Comparison of ENCODE assay signal across 11 mouse cellular contexts in the genomic region with DNA sequence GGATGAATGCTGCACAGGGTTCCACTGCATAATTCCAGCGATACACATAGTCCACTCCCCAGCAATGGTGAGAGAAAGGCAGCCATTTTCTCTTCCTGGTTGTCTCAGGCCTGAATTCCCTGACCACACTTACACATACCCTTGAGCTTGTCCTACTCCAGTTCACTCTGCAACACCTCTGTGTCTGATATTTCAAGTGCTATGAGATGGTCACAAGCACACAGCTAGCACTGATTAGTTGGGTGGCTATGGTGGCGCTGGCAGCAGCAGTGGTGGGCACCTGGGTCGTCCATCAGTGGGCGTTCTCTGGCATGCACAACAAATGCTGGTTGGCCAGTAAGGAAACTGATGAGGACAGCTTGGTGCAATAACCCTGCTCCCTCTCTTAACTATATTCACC.
"Had no signal": no experiment of that assay in that cellular context is flagged by ENCODE, and none has a peak within 500 bp of the region (broad histone marks: within the 10 kb centered on the region; RNA-seq: fewer than 3 reads in every experiment).

No protein-coding gene starts in this region.

- H3K4me3 ChIP-seq: liver, embryonic 12.5 days; lung, embryonic 15.5 days; midbrain, embryonic 10.5 days; myocyte; neural tube, embryonic 15.5 days had no signal

- H3K27ac ChIP-seq: liver, embryonic 12.5 days; lung, embryonic 15.5 days; midbrain, embryonic 10.5 days; neural tube, embryonic 15.5 days had no signal

- H3K9ac ChIP-seq: liver, embryonic 12.5 days; lung, embryonic 15.5 days; neural tube, embryonic 15.5 days had no signal

- H3K4me2 ChIP-seq: liver, embryonic 12.5 days; lung, embryonic 15.5 days; neural tube, embryonic 15.5 days had no signal

- DNase-seq: kidney, postnatal 36 days; layer of hippocampus, adult 9-11 months; midbrain, embryonic 14.5 days; right cerebral cortex, adult 18-20 months; right cerebral cortex, postnatal 25 days; thymus, postnatal 36 days had no signal

- H3K9me3 ChIP-seq: liver, embryonic 12.5 days; neural tube, embryonic 15.5 days had no signal

- H3K4me1 ChIP-seq: liver, embryonic 12.5 days; midbrain, embryonic 10.5 days; neural tube, embryonic 15.5 days had no signal

- H3K36me3 ChIP-seq: liver, embryonic 12.5 days; neural tube, embryonic 15.5 days had no signal

- ATAC-seq: liver, embryonic 12.5 days had no signal

- H3K27me3 ChIP-seq: liver, embryonic 12.5 days; lung, embryonic 15.5 days; neural tube, embryonic 15.5 days had no signal
